Mouse (Mus musculus) testis, adult 2 months (tissue): ENCODE results near the gene Faim2. TPM values are rescaled to one million over a fixed set of nuclear protein-coding genes. Genes with fewer than 3 reads are reported as not detected.

Experiments
- H3K27ac ChIP-seq: fragments of 200-500 bp; 2 replicates; pipeline ENCODE4 v1.5.1; 2012; ENCODE audit warnings: low read depth, low read length; ENCODE audit not compliant: control insufficient read depth, insufficient read depth
- H3K27me3 ChIP-seq: fragments of 200-500 bp; 2 replicates; pipeline ENCODE4 v1.6.1; 2012; ENCODE audit warnings: mild to moderate bottlenecking, low read length, moderate library complexity; ENCODE audit not compliant: control insufficient read depth, insufficient read depth
- H3K36me3 ChIP-seq: fragments of 200-500 bp; 2 replicates; pipeline ENCODE4 v1.6.1; 2012; ENCODE audit warnings: mild to moderate bottlenecking, low read length; ENCODE audit not compliant: control insufficient read depth, insufficient read depth
- H3K4me1 ChIP-seq: fragments of 200-500 bp; 2 replicates; pipeline ENCODE4 v1.6.1; 2012; ENCODE audit warnings: low read length; ENCODE audit not compliant: control insufficient read depth, insufficient read depth
- H3K4me3 ChIP-seq: fragments of 200-500 bp; 2 replicates; pipeline ENCODE4 v1.5.1; 2012; ENCODE audit warnings: low read depth, mild to moderate bottlenecking, low read length, moderate library complexity, mixed read lengths; ENCODE audit not compliant: control insufficient read depth
- CTCF ChIP-seq: fragments of 200-500 bp; IDR thresholded peaks from 2 replicates; pipeline ENCODE4 v1.5.1; 2012; ENCODE audit warnings: low read depth, mild to moderate bottlenecking, inconsistent platforms, low read length, moderate library complexity; ENCODE audit not compliant: control insufficient read depth, insufficient read depth, insufficient replicate concordance
- POLR2A ChIP-seq: fragments of 200-500 bp; IDR thresholded peaks from 2 replicates; pipeline ENCODE4 v1.6.1; 2012; ENCODE audit warnings: low read depth, mild to moderate bottlenecking, inconsistent platforms, low read length, moderate library complexity; ENCODE audit not compliant: control insufficient read depth
- polyA plus RNA-seq: library from polyadenylated mRNA; depleted of rRNA; stranded (reverse); fragments of >200 nt; gene quantifications from 2 replicates; pipeline ENCODE4 v1.2.3, GENCODE M21; 2012; rRNA removed

Gene Faim2
- polyA plus RNA-seq: 0.19 and 0.72 TPM in 2 replicates

DNA sequence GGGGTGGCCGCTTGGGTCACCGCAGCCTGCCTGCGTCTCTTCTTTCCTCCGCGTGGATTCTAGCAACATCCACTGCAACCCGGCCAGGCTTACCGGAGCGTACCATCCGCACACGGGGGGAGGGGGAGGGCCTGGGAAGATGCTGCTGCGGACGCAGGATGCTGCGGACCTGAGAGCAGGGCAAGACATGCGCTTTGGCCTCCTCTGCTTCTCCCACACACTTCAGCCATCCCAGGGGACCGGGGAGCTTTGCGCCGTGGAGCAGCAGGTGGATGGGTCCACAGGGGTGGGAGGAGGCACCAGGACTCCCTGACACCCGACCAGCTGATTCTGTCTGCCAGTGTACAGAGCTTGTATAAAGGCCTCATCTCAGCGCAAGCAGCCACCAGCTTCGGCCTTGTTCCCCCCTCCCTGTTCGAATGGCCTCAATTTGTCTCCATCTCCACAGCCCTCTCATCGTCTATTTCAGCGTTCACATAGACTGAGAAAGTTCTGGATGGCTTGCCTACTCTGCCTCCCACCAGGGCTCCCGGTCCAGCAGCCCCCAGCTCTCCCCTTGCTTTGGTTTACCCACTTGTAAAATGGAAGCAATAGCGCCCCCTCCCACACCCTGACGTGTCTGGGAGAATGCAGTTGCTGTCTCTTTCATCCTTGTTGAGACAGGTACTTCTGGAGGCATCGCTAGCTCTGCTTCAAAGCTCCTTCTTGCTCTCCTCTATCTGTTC lies at the start of gene Faim2:
Gene Faim2, minus strand, starts transcription at position 537 of the 725 bp plus-strand sequence.
- no peak within 1 kb of the TSS for H3K4me3 ChIP-seq

GRCm38 (mm10) chr15:99569123-99569522 lies 41.2 kb upstream of the Faim2 start:
- H3K4me3 ChIP-seq: no peak overlapping the region
- H3K4me1 ChIP-seq: peaks cover 4% of the 10 kb centered on the region
- H3K27me3 ChIP-seq: no peaks in the 10 kb centered on the region

More for the DNA sequence above, at the start of gene Faim2:
- TF ChIP-seq POLR2A: no peak
- no peak for TF ChIP-seq CTCF
- H3K4me1 ChIP-seq: peaks cover 8% of the 10 kb centered on the region
- no peaks in the 10 kb centered on the region for H3K36me3 ChIP-seq
- H3K27me3 ChIP-seq: no peaks in the 10 kb centered on the region
- no peak within 1 kb of the TSS for H3K27ac ChIP-seq

DNA sequence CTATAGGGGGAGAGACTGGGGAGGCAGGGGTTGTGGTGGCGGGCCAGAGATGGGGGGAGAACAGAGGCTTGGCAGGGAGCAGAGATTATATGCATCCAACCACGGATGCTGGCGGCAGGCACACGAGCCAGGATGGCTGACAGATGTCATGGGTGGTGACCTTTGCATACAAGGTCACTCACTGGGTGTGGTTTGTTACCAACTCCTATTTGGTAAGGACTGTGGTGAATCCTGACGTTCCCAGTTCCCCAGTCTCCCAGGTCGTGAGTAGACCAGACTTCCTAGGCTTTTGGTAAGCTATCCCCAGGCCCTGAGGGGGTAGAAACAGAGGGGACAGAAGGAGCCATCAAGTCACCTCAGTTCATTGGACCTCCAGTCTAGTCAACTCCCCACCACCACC lies 40.7 kb upstream of the Faim2 start:
- Histone ChIP-seq H3K27ac (no peak overlapping the region), H3K27me3 (no peaks in the 10 kb centered on the region), H3K4me3 (no peak overlapping the region), H3K4me1 (peaks cover 4% of the 10 kb centered on the region), H3K36me3 (no peaks in the 10 kb centered on the region)
- no peak for TF ChIP-seq CTCF
- TF ChIP-seq POLR2A: no peak

More at GRCm38 (mm10) chr15:99569123-99569522, 41.2 kb upstream of the Faim2 start:
- Histone ChIP-seq H3K36me3 (no peaks in the 10 kb centered on the region), H3K27ac (no peak overlapping the region)
- no peak for TF ChIP-seq CTCF
- TF ChIP-seq POLR2A: no peak

DNA sequence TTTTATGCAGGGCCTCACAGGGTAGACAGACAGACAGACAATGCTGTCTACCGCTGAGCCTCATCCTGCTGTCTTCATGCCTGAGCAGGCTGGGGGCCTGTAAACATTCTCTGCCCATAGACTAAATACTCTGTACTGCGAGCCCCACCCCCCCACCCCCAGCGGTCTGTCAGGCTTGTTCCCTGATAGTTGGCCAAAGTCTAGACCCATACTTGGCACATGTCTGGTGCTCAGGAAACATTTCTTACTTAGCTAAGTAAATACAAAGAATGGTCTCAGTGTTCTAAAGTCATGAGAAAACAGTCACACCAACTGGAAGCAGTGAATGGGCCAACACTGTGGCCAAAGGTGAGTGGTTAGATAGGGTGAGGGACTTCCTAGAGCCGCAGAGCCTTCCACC lies 39.4 kb upstream of the Faim2 start:
- TF ChIP-seq POLR2A (no peak), CTCF (no peak)
- Histone ChIP-seq H3K27me3 (no peaks in the 10 kb centered on the region), H3K4me1 (peaks cover 4% of the 10 kb centered on the region), H3K36me3 (no peaks in the 10 kb centered on the region), H3K4me3 (no peak overlapping the region), H3K27ac (no peak overlapping the region)

- TF ChIP-seq POLR2A: no peak
- no peak for TF ChIP-seq CTCF
- Histone ChIP-seq H3K4me3 (no peak overlapping the region), H3K36me3 (no peaks in the 10 kb centered on the region), H3K27me3 (no peaks in the 10 kb centered on the region), H3K4me1 (no peaks in the 10 kb centered on the region), H3K27ac (no peak overlapping the region)
Observed at GRCm38 (mm10) chr15:99560246-99560645, 32.3 kb upstream of the Faim2 start.

DNA sequence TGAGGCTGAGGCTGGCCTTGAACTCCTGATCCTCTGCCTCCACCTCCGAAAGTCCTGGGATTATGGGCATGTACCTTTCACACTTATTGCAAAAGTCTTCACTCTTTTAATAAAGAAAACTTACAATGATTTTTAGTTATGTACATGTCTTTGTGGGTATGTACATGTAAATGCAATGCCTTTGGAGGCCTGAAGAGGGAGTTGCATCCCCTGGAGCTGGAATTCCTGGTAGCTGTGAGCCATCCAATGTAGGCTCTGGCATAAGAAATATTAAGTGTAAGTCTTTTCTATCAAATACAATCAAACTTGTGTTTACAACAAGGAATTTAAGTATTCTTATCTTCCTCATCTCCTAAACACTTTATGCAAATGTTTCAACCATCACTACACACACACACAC lies 31.0 kb upstream of the Faim2 start:
- H3K27ac ChIP-seq: no peak overlapping the region
- H3K27me3 ChIP-seq: no peaks in the 10 kb centered on the region
- TF ChIP-seq CTCF: no peak
- no peak for TF ChIP-seq POLR2A
- no peaks in the 10 kb centered on the region for H3K4me1 ChIP-seq
- H3K36me3 ChIP-seq: no peaks in the 10 kb centered on the region
- no peak overlapping the region for H3K4me3 ChIP-seq

DNA sequence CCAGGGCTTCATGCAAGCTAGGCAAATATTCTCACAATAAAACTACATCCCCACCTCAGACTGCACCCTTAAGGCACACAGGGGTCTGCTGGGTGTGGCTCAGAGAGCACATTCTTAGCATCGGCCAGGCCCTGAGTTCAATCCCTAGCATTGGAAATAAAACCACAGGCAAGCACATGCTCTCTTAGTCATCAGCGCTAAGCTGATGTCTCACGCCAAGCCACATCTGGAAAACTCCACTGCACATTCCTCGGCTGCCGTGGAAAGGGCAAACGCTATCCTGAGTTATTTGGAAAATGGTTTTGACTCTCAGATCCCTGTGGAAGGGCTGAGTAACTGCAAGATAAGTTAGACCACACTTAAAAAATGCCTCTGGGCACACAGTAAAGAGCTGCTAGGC lies 25.8 kb upstream of the Faim2 start:
- no peaks in the 10 kb centered on the region for H3K36me3 ChIP-seq
- peaks cover 4% of the 10 kb centered on the region; the same call in 1 of the 2 replicates for H3K4me1 ChIP-seq
- TF ChIP-seq CTCF: no peak
- TF ChIP-seq POLR2A: no peak

More for the DNA sequence above, 25.8 kb upstream of the Faim2 start:
- no peak overlapping the region for H3K4me3 ChIP-seq
- H3K27ac ChIP-seq: no peak overlapping the region
- no peaks in the 10 kb centered on the region for H3K27me3 ChIP-seq
